Mouse (Mus musculus) ES-Bruce4 (cell line): Measurements from ENCODE around the gene Rsl24d1.

Experiments
- CTCF ChIP-seq: IDR thresholded peaks from one replicate; pipeline ENCODE4 v1.8.1; 2011; ENCODE audit warnings: low read depth, low read length
- EP300 ChIP-seq: IDR thresholded peaks from 2 replicates; pipeline ENCODE4 v1.6.1; 2011; ENCODE audit warnings: low read depth, low read length; ENCODE audit not compliant: insufficient read depth
- POLR2A ChIP-seq: IDR thresholded peaks from one replicate; pipeline ENCODE4 v1.8.1; 2011; ENCODE audit warnings: low read length; ENCODE audit not compliant: insufficient read depth

DNA sequence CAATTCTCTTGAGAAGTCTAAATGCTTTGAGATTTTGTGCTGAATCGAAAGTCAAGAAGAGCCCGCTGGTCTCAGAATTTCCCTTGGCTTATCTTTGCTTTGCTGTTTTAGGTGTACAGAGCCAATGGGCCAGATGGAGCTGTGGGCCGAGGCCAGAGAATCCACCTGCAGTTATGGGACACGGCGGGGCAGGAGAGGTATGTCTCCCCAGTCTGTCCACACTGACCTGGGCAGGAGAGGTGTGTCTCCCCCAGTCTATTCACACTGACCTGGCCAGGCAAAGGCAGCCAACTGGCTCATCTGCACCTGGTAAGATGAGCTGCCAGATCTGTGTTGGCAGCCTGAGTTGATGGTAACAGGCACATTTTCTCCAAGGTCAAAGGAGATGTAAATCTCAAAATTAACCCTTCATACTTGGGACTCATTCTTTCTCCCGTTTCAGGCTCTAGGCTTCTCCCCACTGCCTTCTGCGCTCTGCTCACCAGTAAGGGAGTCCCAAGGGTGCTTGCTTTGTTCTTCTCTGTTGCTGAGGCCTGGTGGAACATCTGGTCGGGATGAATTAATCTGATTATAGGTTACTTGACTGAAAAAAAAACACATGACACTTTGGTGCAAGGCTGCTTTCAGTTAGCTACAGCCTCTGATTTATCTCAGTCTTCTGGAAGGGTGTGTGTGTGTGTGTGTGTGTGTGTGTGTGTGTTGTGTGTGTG lies 30.8 kb upstream of the Rsl24d1 start:
- TF ChIP-seq CTCF, result no peak
- no peak for TF ChIP-seq POLR2A
- no peak for TF ChIP-seq EP300
